Mouse (Mus musculus): ENCODE results near the gene Col4a3bp. TPM values are rescaled to one million over a fixed set of nuclear protein-coding genes. Genes with fewer than 3 reads are reported as not detected.
"Not testable (repeated sequence)": the region's sequence is repeated elsewhere in the genome, so short reads cannot be mapped to it uniquely, and the experiment has no call there.

Col4a3bp gene
- polyA plus RNA-seq, 1 experiment: 13.9 TPM

DNA sequence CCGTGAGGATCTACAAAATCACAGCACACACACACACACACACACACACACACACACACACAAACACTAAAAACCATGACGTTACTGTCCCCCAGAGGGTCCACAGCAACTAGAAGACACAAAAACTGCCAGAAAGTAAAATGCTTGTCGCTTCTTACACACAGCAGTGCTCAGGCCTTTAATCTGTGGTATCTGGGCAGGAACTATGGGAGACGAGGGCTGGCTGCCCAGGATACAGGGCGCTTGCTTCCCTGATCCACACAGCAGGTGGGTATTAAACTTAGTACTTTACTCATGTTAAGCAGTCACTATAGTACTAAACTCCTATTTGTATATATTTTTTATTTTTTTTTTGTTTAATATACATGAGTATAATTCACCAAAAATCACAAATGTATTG, 103.4 kb downstream of the Col4a3bp start:
- TF ChIP-seq USF1 (IDR thresholded peaks at IDR 0.05; ENCODE audit: low read depth) (no peak), MYOD1 (IDR thresholded peaks at IDR 0.05; ENCODE audit: control insufficient read depth, insufficient read length, low read depth) (no peak), FOSL1 (IDR thresholded peaks at IDR 0.05; ENCODE audit: insufficient read depth, low read length, poor library complexity, severe bottlenecking) (no peak), CEBPB (IDR thresholded peaks at IDR 0.05; ENCODE audit: low read depth) (no peak), MAX (IDR thresholded peaks at IDR 0.05) (no peak), CTCF (IDR thresholded peaks at IDR 0.05; ENCODE audit: control insufficient read depth, insufficient read depth, insufficient read length) (no peak), MYOG (IDR thresholded peaks at IDR 0.05; ENCODE audit: control insufficient read depth, extremely low read depth, insufficient read length) (no peak)
- H3K4me3 ChIP-seq (ENCODE audit: insufficient read depth, poor library complexity, severe bottlenecking): no peak overlapping the region
- no peaks in the 10 kb centered on the region for H3K79me2 ChIP-seq (ENCODE audit: control insufficient read depth, insufficient read depth)
- H3K79me3 ChIP-seq (ENCODE audit: low read depth): no peaks in the 10 kb centered on the region
- H3ac ChIP-seq (ENCODE audit: control insufficient read depth, insufficient read length, low read depth): no peak overlapping the region
- H3K36me3 ChIP-seq (ENCODE audit: control insufficient read depth, insufficient read depth): peaks cover 39% of the 10 kb centered on the region
- H3K27me3 ChIP-seq (ENCODE audit: control insufficient read depth, insufficient read depth, insufficient read length): no peaks in the 10 kb centered on the region

- peaks cover 5% of the 10 kb centered on the region for H3K79me2 ChIP-seq (ENCODE audit: control insufficient read depth, insufficient read depth)
- no peak for TF ChIP-seq CTCF (IDR thresholded peaks at IDR 0.05; ENCODE audit: control insufficient read depth, insufficient read depth, insufficient read length)
- no peak for TF ChIP-seq MYOD1 (IDR thresholded peaks at IDR 0.05; ENCODE audit: control insufficient read depth, insufficient read length, low read depth)
- H3K4me3 ChIP-seq (ENCODE audit: insufficient read depth, poor library complexity, severe bottlenecking): no peak overlapping the region
- H3K79me3 ChIP-seq (ENCODE audit: low read depth): peaks cover 4% of the 10 kb centered on the region
- no peak overlapping the region for H3ac ChIP-seq (ENCODE audit: control insufficient read depth, insufficient read length, low read depth)
- peaks cover 98% of the 10 kb centered on the region for H3K36me3 ChIP-seq (ENCODE audit: control insufficient read depth, insufficient read depth)
- no peaks in the 10 kb centered on the region for H3K27me3 ChIP-seq (ENCODE audit: control insufficient read depth, insufficient read depth, insufficient read length)
These were observed 110.6 kb downstream of the Col4a3bp start for GRCm38 (mm10) chr13:96653041-96653440.

DNA sequence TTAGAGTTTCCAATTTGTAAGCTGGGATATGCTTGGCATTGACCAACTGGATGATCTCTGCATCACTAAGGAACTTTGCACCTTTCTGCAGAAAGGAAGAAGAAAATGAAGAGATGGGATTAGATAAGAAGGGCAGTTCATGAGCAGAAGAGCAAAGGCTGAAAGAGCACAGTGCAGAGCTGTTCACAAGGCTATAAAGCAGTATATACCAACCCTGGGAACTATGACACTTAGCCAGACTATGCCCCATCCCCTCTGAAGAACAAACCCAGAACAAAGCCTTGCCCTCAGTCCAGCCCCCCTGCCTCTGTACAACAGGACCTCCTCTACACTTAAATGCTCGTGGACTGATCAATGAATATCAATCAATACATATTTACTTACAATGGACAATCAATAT, 114.3 kb downstream of the Col4a3bp start:
- H3K79me3 ChIP-seq (ENCODE audit: low read depth): peaks cover 13% of the 10 kb centered on the region
- H3K4me3 ChIP-seq (ENCODE audit: insufficient read depth, poor library complexity, severe bottlenecking): no peak overlapping the region
- H3K79me2 ChIP-seq (ENCODE audit: control insufficient read depth, insufficient read depth): peaks cover 31% of the 10 kb centered on the region
- H3K27me3 ChIP-seq (ENCODE audit: control insufficient read depth, insufficient read depth, insufficient read length): no peaks in the 10 kb centered on the region
- no peak overlapping the region for H3ac ChIP-seq (ENCODE audit: control insufficient read depth, insufficient read length, low read depth)
- no peak for TF ChIP-seq CTCF (IDR thresholded peaks at IDR 0.05; ENCODE audit: control insufficient read depth, insufficient read depth, insufficient read length)
- no peak for TF ChIP-seq CEBPB (IDR thresholded peaks at IDR 0.05; ENCODE audit: low read depth)
- TF ChIP-seq FOSL1 (IDR thresholded peaks at IDR 0.05; ENCODE audit: insufficient read depth, low read length, poor library complexity, severe bottlenecking): no peak
- no peak for TF ChIP-seq MYOG (IDR thresholded peaks at IDR 0.05; ENCODE audit: control insufficient read depth, extremely low read depth, insufficient read length)
- no peak for TF ChIP-seq MYOD1 (IDR thresholded peaks at IDR 0.05; ENCODE audit: control insufficient read depth, insufficient read length, low read depth)
- TF ChIP-seq USF1 (IDR thresholded peaks at IDR 0.05; ENCODE audit: low read depth): no peak
- no peak for TF ChIP-seq MAX (IDR thresholded peaks at IDR 0.05)
- H3K36me3 ChIP-seq (ENCODE audit: control insufficient read depth, insufficient read depth): peaks cover 98% of the 10 kb centered on the region

DNA sequence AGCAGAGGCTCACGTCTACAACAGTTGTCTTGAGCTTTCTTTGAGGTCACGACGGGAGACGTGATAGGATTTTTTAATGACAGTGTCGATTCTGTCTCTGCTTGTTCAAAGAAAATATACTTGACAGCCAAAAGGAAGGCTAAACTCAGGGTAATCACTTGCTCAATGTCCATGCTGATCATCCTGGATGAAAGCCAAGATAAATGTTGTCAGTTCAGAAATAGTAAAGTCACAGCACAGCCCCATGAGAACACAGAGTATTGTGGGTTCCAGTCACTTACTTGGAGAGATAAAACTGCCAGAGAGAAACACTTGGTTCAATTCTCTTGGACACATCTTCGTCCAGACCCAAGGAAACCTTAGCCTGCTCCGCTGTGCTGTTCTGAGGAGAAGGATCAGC, 116.5 kb downstream of the Col4a3bp start:
- Histone ChIP-seq H3K79me2 (ENCODE audit: control insufficient read depth, insufficient read depth) (peaks cover 50% of the 10 kb centered on the region), H3K4me3 (ENCODE audit: insufficient read depth, poor library complexity, severe bottlenecking) (no peak overlapping the region), H3K36me3 (ENCODE audit: control insufficient read depth, insufficient read depth) (peaks cover 100% of the 10 kb centered on the region), H3ac (ENCODE audit: control insufficient read depth, insufficient read length, low read depth) (no peak overlapping the region), H3K79me3 (ENCODE audit: low read depth) (peaks cover 20% of the 10 kb centered on the region), H3K27me3 (ENCODE audit: control insufficient read depth, insufficient read depth, insufficient read length) (no peaks in the 10 kb centered on the region)
- TF ChIP-seq FOSL1 (IDR thresholded peaks at IDR 0.05; ENCODE audit: insufficient read depth, low read length, poor library complexity, severe bottlenecking): no peak
- TF ChIP-seq CEBPB (IDR thresholded peaks at IDR 0.05; ENCODE audit: low read depth): no peak
- TF ChIP-seq MAX (IDR thresholded peaks at IDR 0.05): no peak
- TF ChIP-seq MYOD1 (IDR thresholded peaks at IDR 0.05; ENCODE audit: control insufficient read depth, insufficient read length, low read depth): no peak
- TF ChIP-seq CTCF (IDR thresholded peaks at IDR 0.05; ENCODE audit: control insufficient read depth, insufficient read depth, insufficient read length): no peak
- TF ChIP-seq USF1 (IDR thresholded peaks at IDR 0.05; ENCODE audit: low read depth): no peak
- TF ChIP-seq MYOG (IDR thresholded peaks at IDR 0.05; ENCODE audit: control insufficient read depth, extremely low read depth, insufficient read length): no peak

DNA sequence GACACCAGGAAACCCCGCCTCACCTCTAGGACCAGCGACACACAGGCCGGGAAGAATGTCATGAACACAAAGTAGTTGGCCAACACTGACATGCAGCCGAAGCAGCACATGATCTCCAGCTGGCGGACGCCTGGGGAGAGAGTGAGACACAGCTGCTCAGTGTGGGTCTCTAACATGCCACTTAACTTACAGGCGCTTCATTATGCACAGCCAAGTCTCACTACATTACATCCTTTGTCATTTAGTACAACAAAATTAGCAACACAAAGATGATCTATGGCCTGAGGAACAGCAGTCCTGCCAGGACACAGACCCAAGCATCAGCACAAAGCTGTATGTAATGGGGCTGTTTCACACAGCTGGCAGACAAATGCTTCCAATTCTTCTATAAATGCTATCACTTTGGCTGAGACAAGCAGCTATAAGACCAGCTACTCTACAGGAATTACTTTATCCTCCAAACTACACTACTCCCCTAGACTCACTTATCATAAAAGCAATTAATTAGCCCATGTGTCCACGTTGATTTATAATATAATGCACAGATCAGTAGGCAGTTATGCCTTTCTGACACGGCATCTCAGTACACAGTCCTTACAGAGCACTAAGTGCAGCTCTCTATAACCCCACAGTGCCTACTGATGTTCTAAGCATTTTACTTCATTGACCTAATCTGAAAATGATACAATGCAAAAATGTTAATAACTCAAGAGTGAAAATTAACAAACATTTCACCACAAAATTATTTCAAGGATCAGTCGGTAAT, 117.9 kb downstream of the Col4a3bp start:
- no peaks in the 10 kb centered on the region for H3K27me3 ChIP-seq (ENCODE audit: control insufficient read depth, insufficient read depth, insufficient read length)
- peaks cover 100% of the 10 kb centered on the region for H3K36me3 ChIP-seq (ENCODE audit: control insufficient read depth, insufficient read depth)
- H3K4me3 ChIP-seq (ENCODE audit: insufficient read depth, poor library complexity, severe bottlenecking): no peak overlapping the region
- H3ac ChIP-seq (ENCODE audit: control insufficient read depth, insufficient read length, low read depth): no peak overlapping the region
- peaks cover 32% of the 10 kb centered on the region for H3K79me3 ChIP-seq (ENCODE audit: low read depth)
- peaks cover 61% of the 10 kb centered on the region for H3K79me2 ChIP-seq (ENCODE audit: control insufficient read depth, insufficient read depth)
- TF ChIP-seq CEBPB (IDR thresholded peaks at IDR 0.05; ENCODE audit: low read depth) (no peak), MYOG (IDR thresholded peaks at IDR 0.05; ENCODE audit: control insufficient read depth, extremely low read depth, insufficient read length) (no peak), FOSL1 (IDR thresholded peaks at IDR 0.05; ENCODE audit: insufficient read depth, low read length, poor library complexity, severe bottlenecking) (no peak), CTCF (IDR thresholded peaks at IDR 0.05; ENCODE audit: control insufficient read depth, insufficient read depth, insufficient read length) (no peak), USF1 (IDR thresholded peaks at IDR 0.05; ENCODE audit: low read depth) (no peak), MAX (IDR thresholded peaks at IDR 0.05) (no peak), MYOD1 (IDR thresholded peaks at IDR 0.05; ENCODE audit: control insufficient read depth, insufficient read length, low read depth) (no peak)

GRCm38 (mm10) chr13:96663120-96663519, 120.7 kb downstream of the Col4a3bp start:
- not testable (repeated sequence) for H3ac ChIP-seq (ENCODE audit: control insufficient read depth, insufficient read length, low read depth); H3K27me3 ChIP-seq (ENCODE audit: control insufficient read depth, insufficient read depth, insufficient read length)

More at GRCm38 (mm10) chr13:96663120-96663519, 120.7 kb downstream of the Col4a3bp start:
- H3K79me2 ChIP-seq (ENCODE audit: control insufficient read depth, insufficient read depth): peaks cover 89% of the 10 kb centered on the region
- not testable (repeated sequence) for H3K4me3 ChIP-seq (ENCODE audit: insufficient read depth, poor library complexity, severe bottlenecking)
- peaks cover 56% of the 10 kb centered on the region for H3K79me3 ChIP-seq (ENCODE audit: low read depth)
- H3K36me3 ChIP-seq (ENCODE audit: control insufficient read depth, insufficient read depth): peaks cover 99% of the 10 kb centered on the region
